Mouse (Mus musculus) lung, postnatal 25 days (tissue): ENCODE results near the gene Ly6g6e.

Experiments
- DNase-seq: peaks from one replicate; pipeline ENCODE4 v3.0.0; 2022; ENCODE audit warnings: low spot score

Ly6g6e gene

DNA sequence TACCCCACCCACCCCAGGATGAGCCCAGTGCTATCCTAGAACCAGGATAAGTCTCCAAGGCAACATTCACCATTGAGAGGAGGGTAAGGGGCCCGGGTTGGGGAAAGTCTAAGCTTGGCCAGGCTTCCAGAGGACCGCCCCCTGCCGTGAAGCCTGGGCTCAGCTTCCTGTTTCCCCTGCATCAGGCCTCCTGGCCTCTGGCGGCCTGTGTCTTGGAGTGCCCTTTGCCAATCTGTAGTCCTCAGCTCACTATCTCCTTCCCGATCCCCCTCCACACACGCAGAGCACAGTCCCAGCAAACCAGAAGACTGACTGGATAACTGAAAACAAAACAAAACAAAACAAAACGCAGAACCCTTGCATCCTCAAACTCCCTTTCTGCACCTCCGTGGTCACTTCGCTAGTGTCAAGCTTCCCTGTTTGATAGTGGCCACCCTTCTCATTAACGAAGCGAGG lies 27.1 kb upstream of the Ly6g6e start, which contains the start of gene Clic1:
Gene Clic1 (plus strand): TSS at position 406 of the 456 bp plus-strand sequence.
- DNase-seq, result peak; percentile 70

DNA sequence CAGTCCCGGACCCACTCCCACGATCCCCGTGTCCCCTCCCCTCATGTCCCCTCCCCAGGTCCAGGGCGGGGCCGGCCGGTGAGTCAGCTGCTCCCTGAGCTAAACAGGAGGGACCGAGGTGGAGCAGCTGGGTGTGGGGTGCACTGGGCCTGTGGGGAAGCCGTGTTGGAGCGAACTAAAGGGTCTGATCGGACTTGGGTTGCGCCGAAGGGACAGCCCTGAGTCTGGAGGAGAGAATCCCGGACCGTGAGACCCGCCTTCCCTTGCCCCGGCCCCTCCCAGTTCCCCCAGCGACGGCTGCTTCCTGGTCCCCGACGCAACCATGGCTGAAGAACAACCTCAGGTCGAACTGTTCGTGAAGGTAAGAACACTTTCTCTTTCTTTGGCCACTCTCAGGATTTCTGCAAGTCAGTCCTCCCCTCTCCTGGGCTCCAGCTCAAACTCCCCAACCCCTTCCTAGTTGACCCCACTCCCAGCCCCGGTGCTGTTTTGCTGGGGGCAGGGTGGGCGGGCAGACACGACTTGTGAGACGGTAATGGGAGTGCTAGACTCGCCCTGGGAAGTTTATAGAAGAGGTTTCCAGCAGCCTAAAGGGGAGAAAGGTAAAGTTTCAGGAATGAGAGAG lies 26.5 kb upstream of the Ly6g6e start:
- peak; percentile 87 for DNase-seq

DNA sequence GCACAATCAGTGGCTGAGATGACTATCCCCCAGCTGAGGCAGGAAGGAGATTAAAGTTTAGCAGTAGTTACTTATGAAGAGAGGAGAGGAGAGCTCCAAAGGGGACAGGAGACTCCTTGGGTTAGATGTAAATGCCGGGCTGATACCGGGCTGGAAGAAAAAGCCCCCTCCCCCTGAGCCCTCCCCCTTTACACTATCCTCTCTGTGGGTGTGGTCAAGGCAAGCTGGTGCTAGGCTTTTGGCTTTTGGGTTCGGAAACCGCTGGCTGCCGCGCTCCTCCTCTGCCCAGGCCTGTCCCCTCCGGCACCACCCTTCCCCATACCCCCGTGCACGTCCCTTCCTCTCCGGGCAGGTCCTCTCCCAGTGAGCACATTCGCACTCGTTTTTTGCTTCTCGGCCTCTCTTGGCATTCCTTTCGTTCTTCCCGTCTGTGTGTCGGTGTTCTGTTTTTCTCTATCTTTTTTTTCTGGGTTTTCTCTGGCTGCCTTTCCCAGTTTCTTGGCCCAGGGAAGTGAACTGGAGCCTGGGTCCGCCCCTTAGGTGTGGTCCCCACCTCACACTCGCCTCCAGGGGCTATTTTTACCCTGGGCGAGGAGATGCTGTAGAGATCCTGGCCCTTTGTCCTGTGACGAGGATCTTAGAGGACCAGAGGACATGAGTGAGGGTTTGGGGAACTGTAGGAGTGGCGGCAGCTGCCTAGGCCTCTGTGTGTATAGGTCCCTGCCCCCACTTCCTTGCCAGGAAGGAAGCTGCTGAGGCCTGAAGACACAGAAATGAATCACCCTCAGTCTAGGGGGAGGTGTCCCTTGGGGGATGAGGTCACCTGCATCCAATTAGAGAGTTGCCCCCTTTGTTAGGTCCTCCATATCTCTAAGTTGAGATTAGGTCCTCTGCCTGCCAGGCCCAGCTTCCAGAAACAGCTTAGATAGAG lies 25.3 kb upstream of the Ly6g6e start:
- DNase-seq, result peak; percentile 90

DNA sequence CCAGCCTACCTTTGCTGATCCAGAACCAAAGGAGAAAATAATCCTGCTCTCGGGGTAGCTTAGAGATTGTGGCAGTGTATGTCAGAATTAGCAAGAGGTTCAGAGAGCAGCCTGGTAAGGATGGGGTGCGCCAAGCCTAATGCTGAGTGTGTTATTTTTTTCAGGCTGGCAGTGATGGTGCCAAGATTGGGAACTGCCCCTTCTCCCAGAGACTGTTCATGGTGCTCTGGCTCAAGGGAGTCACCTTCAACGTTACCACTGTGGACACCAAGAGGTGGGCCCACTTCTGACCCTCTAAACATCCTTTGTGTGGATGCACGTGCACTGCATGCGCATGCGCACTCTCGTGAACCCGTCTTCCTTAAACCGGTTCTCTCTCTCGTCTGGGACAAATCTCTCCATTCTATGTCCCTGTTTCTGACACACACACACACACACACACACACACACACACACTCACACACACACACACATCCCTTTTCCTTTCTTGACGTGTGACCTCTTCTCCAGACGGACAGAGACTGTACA lies 24.4 kb upstream of the Ly6g6e start:
- DNase-seq, result no peak

DNA sequence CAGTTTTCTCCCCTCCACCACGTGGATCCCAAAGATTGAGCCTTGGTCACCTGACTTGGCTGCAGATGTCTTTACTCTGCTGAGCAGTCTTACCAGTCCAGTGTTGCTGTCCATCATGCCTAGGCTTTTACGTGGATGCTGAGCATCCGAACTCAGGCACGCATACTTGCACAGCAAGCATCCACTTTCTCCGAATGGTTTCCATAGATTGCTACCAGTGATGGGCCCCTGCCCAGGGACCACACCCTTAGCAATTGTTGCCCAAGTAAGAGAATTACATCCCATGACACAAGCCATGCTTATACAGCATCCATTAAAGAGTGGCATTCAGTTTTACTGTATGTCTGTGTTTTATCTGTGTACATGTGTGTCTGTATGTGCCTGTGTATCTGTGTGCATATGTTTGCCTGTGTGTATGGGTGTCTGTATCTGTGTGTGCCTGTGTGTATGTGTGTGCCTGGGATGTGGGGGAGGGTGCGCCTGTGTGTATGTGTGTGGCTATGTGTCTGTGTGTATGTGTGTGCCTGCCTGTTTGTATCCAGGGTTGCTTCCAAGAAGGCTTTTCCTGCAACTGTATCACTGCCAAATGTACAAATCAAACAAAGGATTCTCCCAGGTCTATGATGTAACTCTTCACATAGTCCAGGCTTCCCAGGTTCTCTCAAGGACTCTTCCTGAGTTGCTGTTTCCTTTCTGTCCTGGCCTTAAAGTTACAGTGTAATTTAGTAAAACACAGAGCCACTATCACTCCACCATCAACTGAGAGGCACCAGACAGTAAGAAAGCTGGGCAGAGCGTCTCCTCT lies 20.8 kb upstream of the Ly6g6e start:
- DNase-seq, result no peak

DNA sequence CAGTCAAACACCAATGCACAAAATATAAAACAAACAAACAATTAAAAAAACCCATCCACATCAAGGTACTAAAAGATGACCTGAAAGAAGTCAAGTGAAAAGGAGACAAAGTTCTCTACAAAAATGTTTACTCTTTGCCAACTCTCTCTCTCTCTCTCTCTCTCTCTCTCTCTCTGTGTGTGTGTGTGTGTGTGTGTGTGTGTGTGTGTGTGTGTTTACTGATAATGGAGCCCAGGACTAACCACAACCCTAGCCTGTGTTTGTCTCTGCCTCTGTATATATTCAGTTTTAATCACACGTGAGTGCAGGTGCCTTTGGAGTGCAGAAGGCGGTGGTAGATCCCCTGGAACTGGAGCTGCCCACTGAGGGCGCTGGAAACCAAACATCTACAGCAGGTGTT lies 19.6 kb upstream of the Ly6g6e start:
- no peak for DNase-seq

DNA sequence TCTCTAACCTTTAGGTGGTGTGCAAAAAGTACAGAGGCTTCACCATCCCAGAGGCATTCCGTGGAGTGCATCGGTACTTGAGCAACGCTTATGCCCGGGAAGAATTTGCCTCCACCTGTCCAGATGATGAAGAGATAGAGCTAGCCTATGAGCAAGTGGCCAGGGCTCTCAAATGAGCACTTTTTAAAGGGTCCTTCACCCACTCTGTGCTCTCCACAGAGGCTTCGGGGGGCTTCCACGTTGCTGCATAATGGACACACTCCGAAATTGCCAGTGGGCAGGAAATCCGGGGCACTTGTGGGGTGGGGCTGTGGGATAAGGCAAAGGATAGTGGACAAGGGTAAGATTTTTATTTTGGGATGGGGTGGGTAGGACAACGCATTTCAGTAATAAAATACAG lies 18.4 kb upstream of the Ly6g6e start:
- DNase-seq, result no peak

DNA sequence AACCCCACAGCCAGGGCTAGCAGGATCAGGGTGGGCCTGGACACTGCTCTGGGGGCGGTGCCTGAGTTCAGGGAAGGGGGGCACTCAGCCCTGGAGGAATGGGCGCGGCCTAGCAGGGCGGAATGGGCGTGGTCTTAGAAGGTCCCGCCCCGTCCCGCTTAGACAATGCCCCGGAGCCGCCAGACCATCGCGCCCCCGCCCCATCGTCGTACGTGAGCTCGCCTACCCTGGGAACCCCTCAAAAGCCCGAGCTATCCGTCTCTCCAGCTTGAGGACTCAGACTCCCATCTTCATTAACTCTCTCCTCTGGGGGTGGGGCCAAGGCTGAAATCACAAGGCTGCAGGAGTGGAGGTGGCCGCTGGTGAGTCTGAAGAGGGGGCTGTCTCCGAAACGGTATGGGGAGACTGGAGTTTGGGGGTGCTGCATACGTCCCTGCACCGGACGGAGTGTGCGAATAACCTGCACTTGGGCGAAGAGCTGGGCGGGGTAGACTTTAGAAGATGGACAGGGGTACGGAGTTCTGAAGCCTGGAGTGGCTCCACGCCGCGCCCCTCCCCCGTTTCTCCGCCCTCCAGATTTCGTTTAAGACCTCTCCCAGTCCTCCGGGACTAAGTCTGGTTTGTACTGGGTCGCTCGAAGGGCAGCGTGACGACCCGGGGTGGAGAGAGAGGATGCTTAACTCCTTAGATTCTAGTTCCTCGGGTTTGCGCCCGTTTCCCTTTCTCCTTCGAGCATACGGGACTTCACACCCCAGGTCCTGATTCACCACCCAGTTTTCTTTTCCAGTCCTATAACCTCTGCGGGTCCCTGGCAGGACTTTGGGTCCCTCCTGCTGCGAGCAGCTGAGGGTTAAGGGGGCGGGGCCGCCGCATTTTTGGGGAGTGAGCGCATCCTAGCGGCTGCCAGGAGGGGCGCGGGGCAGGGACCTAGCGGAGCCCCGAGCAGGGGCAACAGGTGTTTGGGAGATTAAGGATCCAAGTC lies 17.5 kb upstream of the Ly6g6e start, which contains the start of gene Ddah2:
Gene Ddah2 (plus strand): TSS at position 125 of the 982 bp plus-strand sequence.
- DNase-seq, result peak; percentile 92

DNA sequence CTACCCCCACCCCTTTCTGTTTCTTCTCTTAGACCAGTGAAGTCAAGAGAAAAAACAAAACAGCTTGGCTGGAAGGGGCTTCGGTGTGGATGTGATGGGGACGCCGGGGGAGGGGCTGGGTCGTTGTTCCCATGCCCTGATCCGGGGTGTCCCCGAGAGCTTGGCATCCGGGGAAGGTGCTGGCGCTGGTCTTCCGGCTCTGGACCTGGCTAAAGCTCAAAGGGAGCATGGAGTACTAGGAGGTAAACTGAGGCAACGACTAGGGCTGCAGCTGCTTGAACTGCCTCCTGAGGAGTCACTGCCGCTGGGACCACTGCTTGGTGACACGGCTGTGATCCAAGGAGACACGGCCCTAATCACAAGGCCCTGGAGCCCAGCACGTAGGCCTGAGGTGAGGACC lies 16.6 kb upstream of the Ly6g6e start:
- no peak for DNase-seq

DNA sequence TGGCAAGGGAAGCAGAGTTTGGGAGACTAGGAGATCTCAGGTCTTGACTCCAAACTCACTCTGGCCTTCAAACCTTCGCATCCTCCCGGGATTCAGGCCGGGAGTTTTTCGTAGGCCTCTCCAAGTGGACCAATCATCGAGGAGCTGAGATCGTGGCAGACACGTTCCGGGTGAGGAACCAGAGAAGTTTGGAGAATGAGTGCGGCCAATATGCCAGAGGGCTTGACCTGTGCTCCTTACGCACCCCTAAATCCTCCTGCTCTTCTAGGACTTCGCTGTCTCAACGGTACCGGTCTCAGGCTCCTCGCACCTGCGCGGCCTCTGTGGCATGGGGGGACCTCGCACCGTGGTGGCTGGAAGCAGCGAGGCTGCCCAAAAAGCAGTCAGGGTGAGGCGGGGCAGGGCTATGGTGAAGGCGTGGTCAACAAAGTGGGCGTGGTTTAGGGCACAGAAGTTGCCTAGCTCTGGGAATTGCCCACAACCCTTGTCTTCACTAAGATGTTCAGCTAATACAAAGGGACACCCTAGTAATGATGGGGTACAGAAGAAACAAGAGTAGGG lies 15.9 kb upstream of the Ly6g6e start:
- DNase-seq, result no peak

DNA sequence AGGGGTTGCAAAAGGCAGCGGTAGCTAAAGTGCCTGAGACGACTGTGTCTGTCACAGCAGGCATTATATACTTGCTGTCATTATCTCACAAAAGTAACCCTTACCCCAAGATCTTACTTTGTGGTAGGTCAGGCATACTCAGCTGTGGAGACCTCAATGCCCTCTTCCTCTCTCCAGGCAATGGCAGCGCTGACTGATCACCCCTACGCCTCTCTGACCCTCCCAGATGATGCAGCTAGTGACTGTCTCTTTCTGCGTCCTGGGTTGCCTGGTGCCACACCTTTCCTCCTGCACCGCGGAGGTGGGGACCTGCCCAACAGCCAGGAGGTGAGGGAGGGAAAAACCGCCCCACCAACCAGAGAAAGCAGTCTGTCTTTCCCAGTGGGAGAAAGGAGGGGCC lies 15.4 kb upstream of the Ly6g6e start:
- no peak for DNase-seq

DNA sequence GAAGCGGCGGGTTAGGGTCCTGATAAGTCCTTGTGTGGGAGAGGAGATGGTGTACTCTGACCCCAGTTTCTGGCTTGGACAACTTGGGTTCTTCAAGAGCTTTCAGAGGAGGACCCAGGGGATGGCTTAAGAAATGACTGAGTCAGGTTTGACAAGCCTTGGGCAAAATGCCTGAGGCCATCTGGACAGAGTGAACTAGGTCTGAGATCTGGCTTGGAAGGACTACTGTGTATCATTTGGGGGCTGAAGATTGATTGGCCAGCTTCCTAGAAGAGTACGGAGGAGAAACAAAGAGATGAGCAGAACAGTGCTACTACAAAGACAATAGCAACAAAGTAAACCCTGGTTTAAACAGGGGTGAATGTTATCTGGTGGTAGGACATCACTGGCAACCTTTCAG lies 13.2 kb upstream of the Ly6g6e start:
- DNase-seq, result no peak

DNA sequence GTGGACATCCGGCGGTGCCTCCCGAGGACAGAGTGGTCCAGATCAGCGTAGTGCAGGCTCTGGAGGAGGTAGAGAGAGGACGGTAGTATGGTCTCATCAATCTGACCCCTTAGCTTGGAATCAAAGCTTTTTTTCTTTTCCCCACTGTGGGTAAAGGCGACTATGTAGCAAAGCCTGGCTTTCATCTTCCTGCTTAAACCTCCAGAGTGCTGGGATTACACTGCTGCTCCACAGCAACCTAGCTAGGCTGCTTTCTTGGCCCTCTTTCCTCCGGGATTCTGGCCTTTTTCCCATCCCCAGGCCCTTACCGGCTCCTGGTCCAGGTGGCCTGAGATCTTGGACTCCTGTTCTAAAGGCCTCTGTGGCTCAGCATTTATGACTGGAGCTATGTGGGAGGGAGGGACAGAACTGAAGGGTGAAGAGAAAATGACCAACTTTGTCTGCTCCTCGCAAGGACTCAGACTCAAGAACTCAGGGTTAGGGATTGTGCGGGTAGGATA lies 12.3 kb upstream of the Ly6g6e start:
- DNase-seq, result no peak

DNA sequence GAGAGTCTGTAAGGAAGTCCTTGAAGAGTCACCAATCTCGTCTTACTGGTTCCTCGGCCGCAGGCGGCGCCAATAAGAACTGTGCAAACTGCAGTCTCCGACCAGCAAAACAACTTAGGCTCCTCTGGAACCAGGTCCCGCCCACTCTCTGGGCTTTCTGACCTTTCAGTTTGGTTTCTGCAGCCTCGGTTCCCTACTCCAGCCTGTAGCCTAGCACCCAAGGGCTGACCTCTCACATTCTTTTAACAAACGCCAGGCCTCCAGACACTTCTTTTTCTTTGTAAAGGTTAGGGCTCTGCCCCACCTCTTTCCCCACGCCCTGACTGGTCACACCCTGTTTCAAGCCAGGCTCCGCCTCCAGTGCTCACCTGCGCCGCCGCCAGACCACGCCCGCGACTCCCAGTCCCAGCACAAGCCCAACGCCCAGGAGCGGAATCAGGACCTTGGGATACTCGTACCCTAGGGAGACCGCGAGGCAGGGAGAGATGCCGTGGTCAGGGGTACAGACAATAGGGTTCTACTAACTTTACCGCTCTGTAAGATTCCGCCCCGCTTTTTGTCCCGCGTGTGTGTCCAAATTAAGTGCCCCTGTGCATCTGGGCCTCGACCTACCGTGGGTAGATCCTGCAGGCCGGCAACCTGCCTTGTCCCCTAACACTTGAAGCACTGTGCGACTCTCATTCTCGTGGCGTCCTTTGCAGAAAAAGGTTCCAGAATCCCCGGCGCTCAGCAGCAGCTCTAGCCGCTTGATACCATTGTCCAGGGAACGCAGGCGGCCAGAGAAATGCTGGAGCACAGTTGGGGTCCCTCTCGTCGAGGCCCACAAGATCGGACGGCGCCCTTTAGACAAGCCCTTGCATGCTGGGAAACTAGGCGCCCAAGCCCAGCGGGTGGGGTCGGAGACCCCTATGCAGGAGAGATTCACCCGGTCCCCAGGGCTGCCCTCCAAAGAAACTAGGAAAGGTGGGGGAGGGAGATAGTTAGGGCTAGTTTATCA lies 11.5 kb upstream of the Ly6g6e start, which contains the start of gene Ly6g6c:
Gene Ly6g6c (plus strand): TSS at position 438 of the 997 bp plus-strand sequence.
- peak; percentile 87 for DNase-seq

DNA sequence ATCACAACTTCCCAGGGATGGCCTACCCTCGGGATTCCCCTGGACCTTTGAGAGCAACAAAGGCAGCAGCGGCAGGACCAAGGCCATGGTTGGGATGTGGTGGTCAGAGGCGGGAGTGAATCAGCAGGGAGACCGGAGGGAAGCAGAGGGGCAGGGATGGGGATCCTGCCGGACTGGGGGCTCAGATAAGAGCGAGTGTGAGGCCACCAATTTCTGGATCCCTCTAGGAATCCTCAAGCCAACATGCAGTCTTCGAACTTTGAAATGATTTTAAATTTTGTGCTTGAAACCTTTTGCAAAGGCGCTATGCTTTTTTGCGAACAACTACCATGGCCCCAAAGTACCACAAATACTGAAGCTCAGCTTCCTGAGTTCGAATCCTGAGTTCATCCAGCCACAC lies 10.6 kb upstream of the Ly6g6e start, which contains the start of gene Mpig6b:
Gene Mpig6b (minus strand): TSS at position 101 of the 400 bp plus-strand sequence.
- no peak for DNase-seq

DNA sequence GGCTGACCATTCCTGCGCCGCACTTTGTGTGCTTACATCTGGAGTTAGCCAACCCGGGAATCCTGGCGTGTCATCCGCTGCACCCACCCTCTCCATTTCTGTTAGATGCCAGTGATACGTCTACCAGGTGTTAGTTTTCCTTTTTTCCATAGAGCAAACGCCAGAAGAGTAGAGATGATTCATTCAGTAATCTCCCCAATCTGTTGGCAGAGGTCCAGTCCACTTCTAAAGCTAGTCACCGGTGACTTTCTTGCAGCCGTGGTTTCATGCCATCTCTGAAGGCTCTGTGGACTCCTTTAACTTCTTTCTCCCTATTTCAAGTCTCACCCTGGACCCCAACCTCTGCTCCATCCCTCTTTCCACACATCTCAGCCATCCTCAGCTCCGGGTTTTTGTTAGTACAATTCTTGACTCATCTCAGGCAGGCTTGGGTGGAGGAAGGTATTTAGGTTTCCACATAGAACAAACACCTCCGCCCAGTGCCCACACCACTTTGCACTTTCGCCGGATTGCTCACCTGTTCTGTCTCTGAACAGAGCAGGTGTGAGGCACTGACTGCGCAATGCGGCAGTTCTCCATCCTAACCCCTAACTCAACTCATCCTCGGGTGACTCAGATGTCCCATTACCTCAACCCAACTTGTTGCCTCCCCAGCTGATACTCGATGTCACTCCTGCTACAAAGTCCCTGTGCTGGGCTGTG lies 8.3 kb upstream of the Ly6g6e start:
- DNase-seq, result no peak

DNA sequence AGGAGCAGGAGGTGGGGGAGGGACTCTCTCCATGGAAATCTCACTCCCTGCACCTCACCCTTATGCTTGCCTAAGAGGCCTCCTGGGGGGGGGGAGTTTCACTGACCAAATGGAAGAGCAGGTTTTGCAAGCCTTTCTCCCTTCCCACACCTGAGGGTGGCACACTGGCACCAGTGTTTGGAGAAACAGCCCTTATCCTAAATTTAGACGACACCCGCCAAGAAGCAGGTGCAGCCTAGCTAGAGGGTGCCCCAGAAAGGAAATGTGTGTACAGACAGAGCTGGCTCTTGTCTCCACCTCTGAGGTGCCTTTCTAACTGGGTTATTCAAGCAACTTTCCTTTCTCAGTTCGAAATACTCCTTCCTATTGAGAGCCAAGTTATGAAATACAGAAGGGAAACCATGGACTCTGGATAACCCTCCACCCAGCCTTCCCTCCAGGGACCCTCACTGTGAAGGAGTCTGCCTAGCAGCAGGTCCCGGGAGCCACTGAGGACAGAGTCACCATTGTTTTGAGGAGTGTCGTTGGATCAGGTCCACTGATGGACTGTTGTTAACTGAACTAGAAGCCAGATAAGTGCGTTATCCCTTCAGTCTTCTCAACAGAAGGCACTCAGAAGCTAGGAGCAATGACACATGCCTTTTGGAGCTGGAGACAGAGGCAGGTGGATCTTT lies 6.0 kb upstream of the Ly6g6e start:
- peak; percentile 67 for DNase-seq

DNA sequence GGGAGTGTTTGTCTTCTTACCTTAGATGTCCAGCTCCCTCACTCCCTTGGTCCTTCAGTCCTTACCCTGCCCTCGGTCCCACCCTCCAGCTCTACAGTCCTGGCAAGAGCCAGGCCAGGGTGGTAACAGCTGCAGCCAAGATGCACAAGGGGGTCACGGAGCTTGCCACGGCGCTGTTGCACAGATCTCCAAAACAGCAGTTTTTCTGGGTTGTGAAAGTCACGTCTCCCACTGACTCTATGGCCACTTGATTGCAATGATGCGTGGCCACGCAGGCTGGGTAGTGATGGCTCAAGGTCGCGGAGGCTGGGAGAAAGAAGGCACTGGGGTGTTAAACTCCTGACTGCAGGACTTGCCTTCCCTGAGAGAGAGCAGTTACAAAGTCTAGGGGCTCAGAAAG lies 5.2 kb upstream of the Ly6g6e start:
- no peak for DNase-seq
